Mouse (Mus musculus) midbrain, embryonic 14.5 days (tissue): ENCODE measurements around the gene Cnn2. TPM values are rescaled to one million over a fixed set of nuclear protein-coding genes. Genes with fewer than 3 reads are reported as not detected.

Experiments
- ATAC-seq: fragments of 200-750 bp; cut with Nextera tagmentation; 2 replicates; pipeline ENCODE4 v1.8.0; 2017; ENCODE audit warnings: moderate number of reproducible peaks, moderate library complexity; ENCODE audit not compliant: low FRiP score, low TSS enrichment
- DNase-seq: peaks from one replicate; pipeline ENCODE4 v3.0.0-alpha.2; 2015
- H3K27ac ChIP-seq: fragments of 300-500 bp; sonication (generic); replicated peaks from 2 replicates; pipeline ENCODE4 v1.5.1; 2014; ENCODE audit warnings: mild to moderate bottlenecking, low read depth, low read length, moderate library complexity
- H3K27me3 ChIP-seq: fragments of 300-500 bp; sonication (generic); 2 replicates; pipeline ENCODE4 v1.6.1; 2014; ENCODE audit warnings: low read length, control low read depth, mixed read lengths; ENCODE audit not compliant: control insufficient read depth, insufficient read depth
- H3K36me3 ChIP-seq: fragments of 300-500 bp; sonication (generic); 2 replicates; pipeline ENCODE4 v1.6.1; 2014; ENCODE audit warnings: low read length, control low read depth; ENCODE audit not compliant: control insufficient read depth, insufficient read depth
- H3K4me1 ChIP-seq: fragments of 300-500 bp; sonication (generic); 2 replicates; pipeline ENCODE4 v1.6.1; 2014; ENCODE audit warnings: mild to moderate bottlenecking, antibody characterized with exemption, low read length, control low read depth; ENCODE audit not compliant: control insufficient read depth, insufficient read depth
- H3K4me2 ChIP-seq: fragments of 300-500 bp; sonication (generic); 2 replicates; pipeline ENCODE4 v1.6.1; 2014; ENCODE audit warnings: mild to moderate bottlenecking, low read length, moderate library complexity
- H3K4me3 ChIP-seq: fragments of 300-500 bp; sonication (generic); replicated peaks from 2 replicates; pipeline ENCODE4 v1.5.1; 2014; ENCODE audit warnings: low read depth, low read length
- H3K9ac ChIP-seq: fragments of 300-500 bp; sonication (generic); replicated peaks from 2 replicates; pipeline ENCODE4 v1.6.1; 2014; ENCODE audit warnings: mild to moderate bottlenecking, low read length, moderate library complexity
- H3K9me3 ChIP-seq: fragments of 300-500 bp; sonication (generic); 2 replicates; pipeline ENCODE4 v1.6.1; 2016; ENCODE audit warnings: low read length, control low read depth, mixed read lengths; ENCODE audit not compliant: control insufficient read depth
- WGBS: fragments of 180-500 bp; shearing (Covaris S2); extraction: QIAGEN DNeasy Blood & Tissue Kit; methylation state at CpG from one replicate; pipeline ENCODE4 v1.1.7; 2014; 5-methylcytosine and 5-hydroxymethylcytosine counted together
- polyA plus RNA-seq: library from polyadenylated mRNA; unstranded; fragments of >200 nt; fragmentation: Nextera tagmentation; extraction: Ambion mirVana; gene quantifications from 2 replicates; pipeline ENCODE4 v1.2.1, GENCODE M21; 2014

Gene Cnn2
- polyA plus RNA-seq, 1 experiment from 2014 or later = 35.0 TPM

GRCm38 (mm10) chr10:79983670-79984069 is 4.7 kb upstream of the Cnn2 start:
- Histone ChIP-seq H3K4me3 (peak overlapping the region; percentile 63), H3K4me1 (peaks cover 18% of the 10 kb centered on the region), H3K9ac (peak overlapping the region; percentile 80), H3K27me3 (peaks cover 17% of the 10 kb centered on the region), H3K9me3 (no peaks in the 10 kb centered on the region), H3K4me2 (peak overlapping the region; percentile 88), H3K27ac (peak overlapping the region; percentile 92), H3K36me3 (peaks cover 8% of the 10 kb centered on the region)
- ATAC-seq = 0 out of 2 replicates have a peak, but pooled peaks have one; percentile 4
- under 1% methylated on average over 21 of the region's 21 CpGs for WGBS
- peak; percentile 75 for DNase-seq

GRCm38 (mm10) chr10:79984195-79984816 is 4.1 kb upstream of the Cnn2 start, which contains the start of gene Tmem259:
TSS of gene Tmem259 (minus strand) at chr10:79984330.
- Histone ChIP-seq H3K4me3 (peak within 1 kb of the TSS; percentile 63), H3K4me2 (peak within 1 kb of the TSS; percentile 88), H3K4me1 (peaks cover 18% of the 10 kb centered on the region), H3K27ac (peak within 1 kb of the TSS; percentile 92), H3K9ac (peak within 1 kb of the TSS; percentile 80), H3K9me3 (no peaks in the 10 kb centered on the region), H3K36me3 (peaks cover 2% of the 10 kb centered on the region), H3K27me3 (peaks cover 23% of the 10 kb centered on the region)
- DNase-seq = peak; percentile 95
- peak; percentile 81 for ATAC-seq
- under 1% methylated on average over 48 of the region's 49 CpGs for WGBS

GRCm38 (mm10) chr10:79984871-79985270 is 3.5 kb upstream of the Cnn2 start:
- peak overlapping the region; percentile 80 for H3K9ac ChIP-seq
- H3K27me3 ChIP-seq = peaks cover 29% of the 10 kb centered on the region
- ATAC-seq = peak; percentile 94
- peak overlapping the region; percentile 63 for H3K4me3 ChIP-seq
- H3K27ac ChIP-seq = peak overlapping the region; percentile 92
- no peaks in the 10 kb centered on the region for H3K36me3 ChIP-seq
- H3K4me2 ChIP-seq = peak overlapping the region; percentile 88
- H3K9me3 ChIP-seq = no peaks in the 10 kb centered on the region
- H3K4me1 ChIP-seq = peaks cover 18% of the 10 kb centered on the region
- DNase-seq = peak; percentile 97
- under 1% methylated on average over 22 of the region's 22 CpGs for WGBS

GRCm38 (mm10) chr10:79985334-79986231 is 2.8 kb upstream of the Cnn2 start:
- Histone ChIP-seq H3K36me3 (no peaks in the 10 kb centered on the region), H3K4me2 (peak overlapping the region; percentile 88), H3K4me3 (peak overlapping the region; percentile 63), H3K4me1 (peaks cover 18% of the 10 kb centered on the region), H3K9ac (peak overlapping the region; percentile 80), H3K27ac (peak overlapping the region; percentile 92), H3K27me3 (peaks cover 33% of the 10 kb centered on the region), H3K9me3 (no peaks in the 10 kb centered on the region)
- ATAC-seq (no peak), DNase-seq (peak; percentile 77)
- WGBS = 4% methylated on average over 35 of the region's 35 CpGs

- Histone ChIP-seq H3K4me3 (peak overlapping the region; percentile 63), H3K36me3 (no peaks in the 10 kb centered on the region), H3K4me1 (peaks cover 18% of the 10 kb centered on the region), H3K9ac (peak overlapping the region; percentile 80; the same call in 1 of the 2 replicates), H3K27ac (peak overlapping the region; percentile 92), H3K9me3 (no peaks in the 10 kb centered on the region; the same call in 1 of the 2 replicates), H3K27me3 (peaks cover 38% of the 10 kb centered on the region), H3K4me2 (peak overlapping the region; percentile 88)
- ATAC-seq = no peak
- 43% methylated on average over 6 of the region's 6 CpGs for WGBS
- no peak for DNase-seq
Measured at GRCm38 (mm10) chr10:79986232-79986878, 2.0 kb upstream of the Cnn2 start.

GRCm38 (mm10) chr10:79986963-79987362 is 1.4 kb upstream of the Cnn2 start:
- DNase-seq (peak; percentile 84), ATAC-seq (no peak)
- Histone ChIP-seq H3K4me1 (peaks cover 18% of the 10 kb centered on the region), H3K36me3 (no peaks in the 10 kb centered on the region), H3K4me3 (no peak overlapping the region), H3K27me3 (peaks cover 38% of the 10 kb centered on the region), H3K4me2 (peak overlapping the region; percentile 2; the same call in 1 of the 2 replicates), H3K9ac (no peak overlapping the region), H3K9me3 (peaks cover 3% of the 10 kb centered on the region; the same call in 1 of the 2 replicates), H3K27ac (no peak overlapping the region)
- WGBS = 3% methylated on average over 11 of the region's 11 CpGs

GRCm38 (mm10) chr10:79987771-79988505 is 446 bp upstream of the Cnn2 start:
- DNase-seq (no peak), ATAC-seq (no peak)
- Histone ChIP-seq H3K36me3 (no peaks in the 10 kb centered on the region), H3K9me3 (peaks cover 3% of the 10 kb centered on the region; the same call in 1 of the 2 replicates), H3K27me3 (peaks cover 38% of the 10 kb centered on the region), H3K4me2 (peak overlapping the region; percentile 46), H3K27ac (no peak overlapping the region), H3K4me1 (peaks cover 12% of the 10 kb centered on the region), H3K4me3 (peak overlapping the region; percentile 32), H3K9ac (no peak overlapping the region; the same call in 1 of the 2 replicates)
- WGBS = 14% methylated on average over 27 of the region's 27 CpGs
